Mouse (Mus musculus) embryonic fibroblast, embryonic 13.5 days (primary cell): ENCODE data around the gene Xkr8. TPM values are rescaled to one million over a fixed set of nuclear protein-coding genes. Genes with fewer than 3 reads are reported as not detected.
"Not testable (repeated sequence)": the region's sequence is repeated elsewhere in the genome, so short reads cannot be mapped to it uniquely, and the experiment has no call there.

Experiments
- H3K27ac ChIP-seq: 2 replicates; pipeline ENCODE4 v1.5.1; 2012; ENCODE audit warnings: low read length, control low read depth, inconsistent platforms; ENCODE audit not compliant: insufficient read depth
- H3K4me1 ChIP-seq: 2 replicates; pipeline ENCODE4 v1.6.1; 2011; ENCODE audit warnings: low read length; ENCODE audit not compliant: control insufficient read depth, insufficient read depth
- H3K4me3 ChIP-seq: 2 replicates; pipeline ENCODE4 v1.5.1; 2011; ENCODE audit warnings: mild to moderate bottlenecking, control low read depth, low read length; ENCODE audit not compliant: insufficient read depth
- CTCF ChIP-seq: IDR thresholded peaks from 2 replicates; pipeline ENCODE4 v1.5.1; 2011; ENCODE audit warnings: mild to moderate bottlenecking, control low read depth, low read length, moderate library complexity, borderline replicate concordance; ENCODE audit not compliant: insufficient read depth
- POLR2A ChIP-seq: IDR thresholded peaks from 2 replicates; pipeline ENCODE4 v1.6.1; 2011; ENCODE audit warnings: low read depth, mild to moderate bottlenecking, control low read depth, low read length, moderate library complexity
- polyA plus RNA-seq: library from polyadenylated mRNA; stranded (reverse); fragments of >200 nt; gene quantifications from 2 replicates; pipeline ENCODE4 v1.2.4, GENCODE M21; 2011; ENCODE audit warnings: low read depth; ENCODE audit not compliant: missing spikeins, insufficient read length

The Xkr8 gene
- polyA plus RNA-seq: 5.3 and 10.2 TPM in 2 replicates

GRCm38 (mm10) chr4:132732148-132732684 lies at the start of gene Xkr8:
TSS of gene Xkr8 (minus strand) at chr4:132732546.
- no peak within 1 kb of the TSS for H3K27ac ChIP-seq

GRCm38 (mm10) chr4:132780288-132780687 lies 47.9 kb upstream of the Xkr8 start:
- TF ChIP-seq POLR2A: no peak
- TF ChIP-seq CTCF: no peak
- no peaks in the 10 kb centered on the region for H3K4me1 ChIP-seq
- no peak overlapping the region for H3K4me3 ChIP-seq

More at GRCm38 (mm10) chr4:132732148-132732684, at the start of gene Xkr8:
- peaks cover 2% of the 10 kb centered on the region; the same call in 1 of the 2 replicates for H3K4me1 ChIP-seq
- H3K4me3 ChIP-seq: peak within 1 kb of the TSS; percentile 69
- TF ChIP-seq POLR2A: peak; percentile 91
- peak; percentile 21; the same call in 1 of the 2 replicates for TF ChIP-seq CTCF

GRCm38 (mm10) chr4:132778562-132779201 lies 46.3 kb upstream of the Xkr8 start:
- H3K27ac ChIP-seq: no peak overlapping the region
- no peaks in the 10 kb centered on the region for H3K4me1 ChIP-seq
- no peak for TF ChIP-seq POLR2A
- TF ChIP-seq CTCF: no peak
- no peak overlapping the region for H3K4me3 ChIP-seq

More at GRCm38 (mm10) chr4:132780288-132780687, 47.9 kb upstream of the Xkr8 start:
- H3K27ac ChIP-seq: no peak overlapping the region

- TF ChIP-seq POLR2A (no peak), CTCF (peak; percentile 69; the same call in 1 of the 2 replicates)
- no peak overlapping the region for H3K4me3 ChIP-seq
- no peak overlapping the region for H3K27ac ChIP-seq
- H3K4me1 ChIP-seq: no peaks in the 10 kb centered on the region
Observed at GRCm38 (mm10) chr4:132776764-132777163, 44.4 kb upstream of the Xkr8 start.

GRCm38 (mm10) chr4:132774905-132775304 lies 42.6 kb upstream of the Xkr8 start:
- no peak overlapping the region for H3K4me3 ChIP-seq
- no peak for TF ChIP-seq CTCF
- TF ChIP-seq POLR2A: no peak
- H3K27ac ChIP-seq: no peak overlapping the region
- no peaks in the 10 kb centered on the region for H3K4me1 ChIP-seq

DNA sequence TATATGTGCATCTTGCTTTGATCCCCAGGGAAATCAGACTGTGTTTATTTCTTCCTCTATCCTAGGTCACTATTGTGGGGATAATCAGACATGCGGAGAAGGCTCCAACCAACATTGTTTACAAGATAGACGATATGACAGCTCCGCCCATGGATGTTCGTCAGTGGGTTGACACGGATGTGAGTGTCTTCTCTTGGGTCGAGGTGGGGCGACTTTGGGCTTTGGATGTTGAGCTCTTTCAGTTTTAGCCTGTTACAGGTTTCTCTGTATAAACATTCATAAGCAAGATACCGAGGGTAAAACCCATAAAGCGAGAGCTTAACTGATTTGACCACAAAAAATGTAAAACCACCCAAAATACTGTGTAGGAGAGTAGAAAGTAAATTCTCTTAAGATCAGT lies 39.4 kb upstream of the Xkr8 start:
- TF ChIP-seq POLR2A (no peak), CTCF (no peak)
- no peak overlapping the region for H3K27ac ChIP-seq
- H3K4me1 ChIP-seq: 0 out of 2 replicates have a peak, but pooled peaks cover 4% of the 10 kb centered on the region
- H3K4me3 ChIP-seq: no peak overlapping the region

GRCm38 (mm10) chr4:132767914-132768876 lies 35.8 kb upstream of the Xkr8 start, which contains the start of gene Rpa2:
TSS of gene Rpa2 (plus strand) at chr4:132768332.
- no peak for TF ChIP-seq CTCF
- peak; percentile 61 for TF ChIP-seq POLR2A
- 0 out of 2 replicates have a peak, but pooled peaks cover 4% of the 10 kb centered on the region for H3K4me1 ChIP-seq
- no peak within 1 kb of the TSS for H3K27ac ChIP-seq

GRCm38 (mm10) chr4:132763125-132763524 lies 30.8 kb upstream of the Xkr8 start:
- not testable (repeated sequence) for H3K27ac ChIP-seq, H3K4me3 ChIP-seq, H3K4me1 ChIP-seq

More at GRCm38 (mm10) chr4:132767914-132768876, 35.8 kb upstream of the Xkr8 start, which contains the start of gene Rpa2:
- peak within 1 kb of the TSS; percentile 83 for H3K4me3 ChIP-seq

GRCm38 (mm10) chr4:132762602-132763001 lies 30.3 kb upstream of the Xkr8 start:
- H3K4me3 ChIP-seq: no peak overlapping the region
- no peak overlapping the region for H3K27ac ChIP-seq
- TF ChIP-seq POLR2A: no peak
- TF ChIP-seq CTCF: no peak
- H3K4me1 ChIP-seq: peaks cover 3% of the 10 kb centered on the region; the same call in 1 of the 2 replicates

DNA sequence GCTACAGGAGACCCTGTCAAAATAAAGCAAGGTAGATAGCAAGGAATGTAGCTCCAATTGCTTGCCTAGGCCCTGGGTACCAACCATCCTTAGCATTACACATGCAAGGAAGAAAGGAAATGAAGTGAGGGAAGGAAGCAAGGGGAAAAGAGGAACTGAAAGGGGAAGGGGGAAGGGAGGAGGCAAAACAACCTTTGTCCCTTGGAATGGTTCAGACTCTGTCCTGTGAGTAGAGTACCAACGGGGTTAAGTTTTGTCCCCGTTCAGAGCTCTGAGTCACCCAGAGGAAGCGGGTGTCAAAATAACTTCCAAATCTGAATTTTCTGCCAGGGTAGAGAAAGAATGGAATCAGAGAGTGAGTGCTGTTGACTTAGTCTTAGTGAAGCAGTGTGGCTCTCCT lies 27.9 kb upstream of the Xkr8 start:
- TF ChIP-seq CTCF: no peak
- TF ChIP-seq POLR2A: no peak
- Histone ChIP-seq H3K27ac (no peak overlapping the region), H3K4me3 (no peak overlapping the region), H3K4me1 (peaks cover 7% of the 10 kb centered on the region; the same call in 1 of the 2 replicates)
